Mouse (Mus musculus) brain, embryonic 14.5 days (tissue): Measurements from ENCODE around the gene Atg3. TPM values are rescaled to one million over a fixed set of nuclear protein-coding genes. Genes with fewer than 3 reads are reported as not detected.

ENCODE experiments used
- DNase-seq: peaks from one replicate; pipeline ENCODE4 v3.0.0-alpha.2; 2011; ENCODE audit warnings: low read depth
- CTCF ChIP-seq: fragments of 200-500 bp; IDR thresholded peaks from 2 replicates; pipeline ENCODE4 v1.5.1; 2012; ENCODE audit warnings: inconsistent platforms, mild to moderate bottlenecking, moderate library complexity, borderline replicate concordance; ENCODE audit not compliant: insufficient read depth, insufficient read length; ENCODE audit errors: extremely low read depth
- POLR2A ChIP-seq: fragments of 200-500 bp; IDR thresholded peaks from 2 replicates; pipeline ENCODE4 v1.6.1; 2012; ENCODE audit warnings: mild to moderate bottlenecking, inconsistent platforms, borderline replicate concordance; ENCODE audit not compliant: poor library complexity, insufficient read depth, insufficient read length, severe bottlenecking; ENCODE audit errors: extremely low read depth
- polyA plus RNA-seq: library from polyadenylated mRNA; depleted of rRNA; stranded (reverse); fragments of >200 nt; gene quantifications from 2 replicates; pipeline ENCODE4 v1.2.3, GENCODE M21; 2012; rRNA removed

Atg3 gene
- 29.4 and 30.5 TPM in 2 replicates for polyA plus RNA-seq

- peak; percentile 99 for DNase-seq
- TF ChIP-seq CTCF (no peak), POLR2A (peak; percentile 51; the same call in 1 of the 2 replicates)
These were observed at the start of gene Atg3, which contains the start of gene Slc35a5 for GRCm38 (mm10) chr16:45158522-45159388. TSS of gene Atg3 (plus strand) at chr16:45158785. TSS of gene Slc35a5 (minus strand) at chr16:45158706.

GRCm38 (mm10) chr16:45110498-45110897 lies 48.1 kb upstream of the Atg3 start:
- TF ChIP-seq POLR2A (no peak), CTCF (no peak)
- DNase-seq = no peak

GRCm38 (mm10) chr16:45117200-45117599 lies 41.4 kb upstream of the Atg3 start:
- no peak for TF ChIP-seq POLR2A
- TF ChIP-seq CTCF = no peak
- DNase-seq = no peak

GRCm38 (mm10) chr16:45118760-45119159 lies 39.8 kb upstream of the Atg3 start:
- DNase-seq = no peak
- TF ChIP-seq CTCF (no peak), POLR2A (no peak)

GRCm38 (mm10) chr16:45120844-45121425 lies 37.6 kb upstream of the Atg3 start:
- peak; percentile 66 for DNase-seq
- TF ChIP-seq POLR2A (no peak), CTCF (no peak)

- DNase-seq = no peak
- TF ChIP-seq POLR2A = no peak
- TF ChIP-seq CTCF = peak; percentile 33; the same call in 1 of the 2 replicates
These were observed 36.0 kb upstream of the Atg3 start for GRCm38 (mm10) chr16:45122571-45122970.

- TF ChIP-seq POLR2A = no peak
- no peak for TF ChIP-seq CTCF
- DNase-seq = no peak
These were observed 34.1 kb upstream of the Atg3 start for GRCm38 (mm10) chr16:45124230-45125203.

GRCm38 (mm10) chr16:45127936-45128710 lies 30.5 kb upstream of the Atg3 start:
- TF ChIP-seq CTCF = no peak
- TF ChIP-seq POLR2A = no peak
- DNase-seq = no peak

GRCm38 (mm10) chr16:45141711-45142110 lies 16.9 kb upstream of the Atg3 start:
- TF ChIP-seq CTCF (no peak), POLR2A (no peak)
- no peak for DNase-seq

GRCm38 (mm10) chr16:45142565-45142964 lies 16.0 kb upstream of the Atg3 start:
- TF ChIP-seq POLR2A (no peak), CTCF (no peak)

More at GRCm38 (mm10) chr16:45142565-45142964, 16.0 kb upstream of the Atg3 start:
- DNase-seq = no peak
